Mouse (Mus musculus) gastrocnemius, postnatal 36 days (tissue): ENCODE measurements around the gene Rnf121. TPM values are rescaled to one million over a fixed set of nuclear protein-coding genes. Genes with fewer than 3 reads are reported as not detected.
A peak's percentile ranks its signal among the peaks of the same experiment; 100 is the strongest.
"Not testable (repeated sequence)": the region's sequence is repeated elsewhere in the genome, so short reads cannot be mapped to it uniquely, and the experiment has no call there.

Experiments
- DNase-seq, 2 experiments: peaks; one replicate each; pipeline ENCODE4 v3.0.0; 2022
- intact Hi-C: fragments of 180-260 bp; cut with DNase I; formaldehyde crosslinking; loops from one replicate; pipeline ENCODE4 v1.15.1; 2025
- total RNA-seq, 2 experiments: library from RNA; stranded (reverse); gene quantifications; 2 replicates each; pipeline ENCODE4 v1.2.3; 2021

Gene Rnf121
- total RNA-seq, 2 experiments from 2014 or later: 22.0 to 22.5 TPM

DNA sequence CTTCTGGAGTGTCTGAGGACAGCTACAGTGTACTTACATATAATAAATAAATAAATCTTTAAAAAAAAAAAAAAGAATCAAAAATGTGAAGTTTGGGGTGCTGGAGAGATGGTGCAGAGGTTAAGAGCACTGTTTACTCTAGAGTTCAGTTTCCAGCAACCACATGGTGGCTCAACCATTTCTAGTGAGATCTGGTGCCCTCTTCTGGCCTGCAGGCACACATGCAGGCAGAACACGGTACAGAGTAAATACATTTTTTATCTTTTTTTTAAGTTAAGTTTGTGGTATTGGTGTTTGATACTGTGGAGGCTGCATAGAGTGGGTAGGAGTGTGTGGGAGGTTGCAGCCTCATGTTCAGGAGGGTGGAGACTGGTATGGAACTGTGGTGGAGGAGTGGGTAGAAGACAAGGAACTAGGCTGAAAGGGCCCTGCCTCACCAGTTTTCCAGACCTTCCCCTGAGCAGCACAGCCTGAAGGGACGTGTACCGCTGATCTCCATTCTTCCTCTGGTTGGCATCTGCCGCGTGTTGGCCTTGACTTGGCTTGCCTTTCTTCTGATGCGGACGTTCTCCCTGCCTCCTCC is 11.5 kb upstream of the Rnf121 start:
- intact Hi-C loops: loop anchor here (5.0 kb wide), 2 partner anchors 75 to 160 kb away; no protein-coding TSS in a partner anchor
- DNase-seq: no peak

GRCm38 (mm10) chr7:102066363-102066762 is 1.1 kb upstream of the Rnf121 start:
- no peak for DNase-seq
- intact Hi-C loops: no loop called here

DNA sequence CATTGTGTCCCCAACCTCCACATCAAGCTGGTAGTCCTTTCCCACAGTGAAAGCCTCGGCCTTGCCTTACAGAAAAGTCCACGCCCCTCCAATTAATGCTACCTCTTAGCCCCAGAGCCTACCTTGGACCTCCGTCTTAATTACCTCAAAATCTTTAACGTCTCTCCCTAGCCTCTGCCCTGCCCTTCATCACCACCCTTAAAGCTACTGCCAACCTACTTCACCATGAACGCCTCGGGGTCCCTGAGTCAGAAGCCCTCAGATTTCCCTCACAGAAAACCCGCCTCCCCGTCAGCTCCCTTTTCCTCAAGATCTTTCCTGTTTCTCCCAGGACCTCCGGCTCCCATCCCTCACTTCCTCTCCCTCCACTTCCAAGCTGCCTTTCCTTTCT is 619 bp downstream of the Rnf121 start:
- no peak for DNase-seq
- intact Hi-C loops: no loop called here

- intact Hi-C loops: no loop called here
Observed at GRCm38 (mm10) chr7:102063891-102064290, 1.4 kb downstream of the Rnf121 start.

DNA sequence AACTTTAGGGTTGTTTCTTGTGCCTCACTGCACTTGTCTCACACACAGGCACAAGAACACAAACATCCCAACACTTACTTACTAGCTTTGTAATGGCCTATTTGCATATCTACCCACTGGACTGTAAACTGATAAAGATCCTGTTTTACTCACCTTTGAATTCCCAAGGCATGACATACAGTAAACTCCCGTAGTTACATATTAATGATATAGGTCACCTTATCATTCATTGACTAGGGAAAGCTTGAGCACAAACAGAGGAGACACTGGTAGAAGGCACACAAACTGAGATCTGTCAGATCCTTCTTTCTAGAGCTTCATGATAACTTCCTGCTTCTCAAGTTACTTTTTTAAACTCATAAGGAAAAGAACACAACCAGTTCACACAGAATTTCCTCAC is 3.1 kb downstream of the Rnf121 start:
- intact Hi-C loops: no loop called here
- DNase-seq: no peak

More at GRCm38 (mm10) chr7:102063891-102064290, 1.4 kb downstream of the Rnf121 start:
- DNase-seq: no peak

DNA sequence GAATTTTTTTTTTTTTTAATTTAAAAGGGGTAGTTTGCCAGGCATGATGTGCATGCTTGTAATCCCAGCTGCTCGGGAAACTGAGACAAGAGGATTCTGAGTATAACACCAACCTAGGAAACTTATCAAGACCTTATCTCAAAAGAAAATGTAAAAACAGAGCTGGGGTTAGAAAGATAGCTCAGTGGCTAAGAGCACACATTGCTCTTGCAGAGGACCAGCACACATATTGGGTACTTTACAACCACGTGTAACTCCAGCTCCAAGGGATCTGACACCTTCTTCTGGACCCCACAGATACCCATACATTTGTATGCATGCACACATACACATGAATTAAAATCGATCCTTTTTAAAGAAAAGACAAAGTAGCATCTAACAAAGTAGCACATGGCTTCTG is 3.9 kb downstream of the Rnf121 start:
- no peak for DNase-seq
- intact Hi-C loops: no loop called here

DNA sequence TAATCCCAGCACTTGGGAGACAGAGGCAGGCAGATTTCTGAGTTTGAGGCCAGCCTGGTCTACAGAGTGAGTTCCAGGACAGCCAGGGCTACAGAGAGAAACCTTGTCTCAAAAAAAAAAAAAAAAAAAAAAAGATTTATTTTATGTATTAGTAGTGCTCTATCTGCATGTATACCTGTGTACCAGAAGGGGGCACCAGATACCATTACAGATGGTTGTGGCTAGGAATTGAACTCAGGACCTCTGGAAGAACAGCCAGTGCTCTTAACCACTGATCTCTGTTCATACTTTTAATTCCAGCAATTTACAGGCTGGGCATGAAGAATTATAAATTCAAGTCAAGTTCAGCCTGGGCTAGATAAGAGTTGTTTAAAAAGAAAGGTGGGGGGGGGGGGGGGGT is 16.7 kb downstream of the Rnf121 start:
- DNase-seq, intact Hi-C loops: not testable (repeated sequence)

DNA sequence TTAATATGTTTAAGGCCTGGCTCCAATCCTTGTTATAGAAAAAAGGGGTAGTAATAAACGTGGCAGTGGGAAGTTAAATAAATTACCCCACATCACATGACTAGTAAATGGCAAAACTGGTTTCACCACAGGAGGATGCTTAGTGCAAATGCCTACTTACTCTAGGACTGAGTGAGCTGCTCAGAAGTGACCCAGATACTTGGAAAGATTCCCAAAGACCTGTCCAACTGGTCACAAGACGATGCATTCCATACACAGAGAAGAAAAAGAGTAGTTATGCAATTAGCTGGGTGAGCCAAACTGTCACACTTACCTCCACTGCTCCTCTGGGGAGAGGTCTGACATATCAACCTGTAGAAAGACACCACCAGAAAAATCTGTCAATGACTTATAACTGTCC is 23.0 kb downstream of the Rnf121 start:
- no peak for DNase-seq
- intact Hi-C loops: no loop called here

DNA sequence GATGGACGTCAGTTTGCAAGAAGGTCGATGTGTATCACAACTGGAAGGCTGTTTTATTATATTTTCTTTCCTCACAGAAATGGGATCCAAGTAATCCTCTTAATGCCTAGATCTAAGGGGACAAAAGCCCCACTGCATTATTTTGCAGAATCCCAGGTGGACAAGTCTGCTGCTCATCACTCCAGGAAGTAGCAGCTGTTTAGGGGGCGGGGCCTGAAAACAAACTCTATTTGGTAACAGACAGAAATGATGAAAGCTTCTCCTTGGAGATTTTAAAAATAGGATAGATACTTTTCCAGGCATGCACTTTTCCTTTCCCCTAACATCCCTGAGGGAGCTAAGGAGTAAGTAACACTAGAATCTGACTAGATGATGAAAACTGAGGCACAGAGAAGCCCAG is 28.0 kb downstream of the Rnf121 start:
- intact Hi-C loops: loop anchor here (5.0 kb wide), 1 partner anchor 40 kb away; no protein-coding TSS in a partner anchor
- DNase-seq: no peak

DNA sequence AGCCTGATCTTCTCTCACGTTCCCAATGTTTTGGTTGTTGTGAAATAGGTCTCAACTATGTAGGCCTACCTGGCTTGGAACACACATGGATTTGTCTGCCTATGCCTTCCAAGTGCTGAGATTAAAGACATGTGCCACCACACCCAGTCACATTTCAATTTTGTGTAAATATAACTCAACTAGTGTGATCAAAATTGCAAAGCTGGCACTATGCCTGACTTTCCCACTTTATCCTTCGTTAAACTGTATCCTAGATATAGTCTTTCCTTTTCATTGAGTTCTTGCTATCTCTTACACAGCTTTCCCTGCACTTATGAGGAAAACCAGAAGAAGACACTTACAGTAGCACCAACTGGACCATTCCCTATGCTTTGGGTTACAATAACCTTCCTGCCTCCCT is 29.7 kb downstream of the Rnf121 start:
- intact Hi-C loops: loop anchor here (5.0 kb wide), 1 partner anchor 38 kb away; no protein-coding TSS in a partner anchor
- DNase-seq: no peak

DNA sequence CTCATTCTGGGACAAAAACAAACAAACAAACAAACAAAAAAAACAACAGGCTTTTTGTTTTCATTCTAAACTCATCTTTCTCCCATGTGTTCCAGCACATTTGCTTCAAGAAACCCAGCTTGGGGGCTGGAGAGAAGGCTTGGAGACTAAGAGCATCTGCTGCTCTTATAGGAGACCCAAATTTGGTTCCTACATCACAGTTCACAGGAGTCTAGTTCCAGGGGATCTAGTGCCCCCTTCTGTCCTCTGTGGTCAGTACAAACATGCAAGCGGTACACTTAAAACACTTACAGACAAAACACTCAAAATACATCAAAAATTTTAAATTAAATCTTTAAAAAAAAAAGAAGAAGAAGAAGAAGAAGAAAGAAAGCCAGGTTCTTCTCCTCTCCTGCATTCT is 30.4 kb downstream of the Rnf121 start:
- intact Hi-C loops: loop anchor here (5.0 kb wide), 2 partner anchors 38 to 118 kb away; no protein-coding TSS in a partner anchor
- DNase-seq: no peak

GRCm38 (mm10) chr7:102025187-102026119 is 39.8 kb downstream of the Rnf121 start:
- no peak for DNase-seq
- intact Hi-C loops: no loop called here

DNA sequence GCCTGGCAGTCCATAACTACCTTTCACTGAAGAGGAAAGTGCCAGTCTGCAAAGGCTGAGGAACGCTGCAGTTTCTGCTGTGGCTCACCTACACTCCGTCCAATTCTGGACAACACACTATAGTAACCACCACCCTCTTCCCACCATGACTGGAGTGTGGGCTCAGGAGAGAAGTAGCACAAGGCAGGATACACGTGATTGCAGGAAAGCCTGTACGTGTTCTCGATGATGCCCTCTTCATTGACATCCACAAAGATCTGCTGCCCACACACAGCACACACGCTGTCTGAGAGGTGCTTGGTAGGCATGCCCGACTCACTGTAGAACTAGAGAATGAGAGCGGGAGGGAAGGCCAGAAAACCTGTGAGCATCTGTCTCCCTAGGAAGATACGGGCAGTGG is 41.4 kb downstream of the Rnf121 start:
- intact Hi-C loops: no loop called here
- DNase-seq: no peak

DNA sequence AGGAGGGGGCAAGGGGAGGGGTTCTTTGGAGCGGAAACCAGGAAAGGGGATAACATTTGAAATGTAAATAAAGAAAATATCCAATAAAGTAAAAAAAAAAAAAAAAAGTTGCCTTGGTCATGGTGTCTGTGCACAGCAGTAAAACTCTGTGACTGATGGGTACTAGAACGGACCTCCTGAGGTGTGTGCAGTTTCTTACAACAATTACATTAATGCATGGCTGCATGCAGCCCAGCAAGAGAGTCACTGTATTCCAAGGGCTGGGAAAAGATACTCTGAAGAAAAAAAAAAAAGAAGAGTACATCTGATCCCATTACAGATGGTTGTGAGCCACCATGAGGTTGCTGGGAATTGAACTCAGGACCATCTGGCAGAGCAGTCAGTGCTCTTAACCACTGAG is 44.3 kb downstream of the Rnf121 start:
- intact Hi-C loops: not testable (repeated sequence)

GRCm38 (mm10) chr7:102019362-102019761 is 45.9 kb downstream of the Rnf121 start:
- peak in 1 of 2 experiments; percentile 3 for DNase-seq
- intact Hi-C loops: no loop called here

More for the DNA sequence above, 44.3 kb downstream of the Rnf121 start:
- not testable (repeated sequence) for DNase-seq

GRCm38 (mm10) chr7:102018590-102018989 is 46.7 kb downstream of the Rnf121 start, which contains the start of gene Il18bp:
Gene Il18bp, minus strand, starts transcription at chr7:102018690.
- intact Hi-C loops: no loop called here

GRCm38 (mm10) chr7:102018034-102018433 is 47.2 kb downstream of the Rnf121 start:
- DNase-seq: no peak
- intact Hi-C loops: no loop called here

More at GRCm38 (mm10) chr7:102018590-102018989, 46.7 kb downstream of the Rnf121 start, which contains the start of gene Il18bp:
- no peak for DNase-seq

GRCm38 (mm10) chr7:102017452-102017851 is 47.8 kb downstream of the Rnf121 start:
- DNase-seq: no peak

DNA sequence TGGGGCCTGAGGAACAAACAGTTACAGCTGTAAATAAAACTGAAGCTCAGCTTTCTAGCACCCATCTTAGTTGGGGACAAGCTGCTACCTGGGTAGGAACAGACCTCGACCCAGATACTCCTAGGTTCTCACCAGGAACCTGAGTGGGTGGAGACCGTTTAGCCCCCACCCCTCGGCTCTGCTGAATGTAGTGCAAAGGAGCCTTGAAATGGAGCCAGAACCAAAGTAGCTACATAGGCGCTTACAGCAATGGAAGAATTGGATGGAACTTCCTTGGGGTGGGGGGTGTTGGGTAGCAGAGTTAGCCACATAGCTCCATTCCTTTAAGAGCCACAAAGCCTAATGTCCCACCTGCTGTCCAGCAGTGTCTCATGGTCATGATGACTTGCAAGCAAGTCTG is 48.3 kb downstream of the Rnf121 start:
- DNase-seq: no peak
- intact Hi-C loops: no loop called here

More at GRCm38 (mm10) chr7:102017452-102017851, 47.8 kb downstream of the Rnf121 start:
- intact Hi-C loops: no loop called here

DNA sequence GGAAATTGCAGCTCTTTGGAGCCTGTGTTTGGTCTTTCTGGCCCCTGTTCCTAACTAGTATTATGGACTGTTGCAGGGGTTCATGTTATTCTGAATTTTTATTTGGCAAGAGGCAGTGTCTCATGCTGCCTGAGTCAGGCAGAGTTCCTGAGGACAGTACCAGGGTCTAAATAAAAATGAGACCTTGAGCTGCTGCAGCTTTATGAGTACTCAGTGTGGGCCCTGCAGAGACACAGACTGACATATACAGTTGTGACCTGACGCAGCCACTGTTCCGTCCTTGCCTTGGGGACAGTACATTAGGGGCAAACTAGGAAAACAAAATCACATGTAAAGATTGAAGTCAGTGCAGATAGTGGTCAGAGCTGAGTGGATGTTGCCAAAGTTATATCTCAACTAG is 50.3 kb downstream of the Rnf121 start:
- intact Hi-C loops: no loop called here
- no peak for DNase-seq

DNA sequence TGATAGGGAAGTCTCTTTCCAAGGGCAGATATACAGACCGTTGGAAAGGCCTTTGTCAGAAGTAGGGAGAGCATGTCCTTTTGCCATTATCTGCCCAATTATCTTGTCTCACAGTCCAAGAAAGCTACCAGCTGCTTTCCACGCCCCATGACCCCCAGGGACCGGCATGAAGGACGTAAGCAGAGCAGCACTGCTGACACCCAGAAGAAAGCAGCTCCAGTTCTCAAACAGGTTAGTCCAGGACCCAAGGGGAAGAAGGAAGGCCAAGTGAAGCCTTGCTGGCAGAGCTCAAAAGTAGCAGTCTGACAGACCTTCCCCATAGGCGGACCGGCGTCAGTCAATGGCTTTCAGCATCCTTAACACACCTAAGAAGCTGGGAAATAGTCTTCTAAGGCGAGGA is 51.9 kb downstream of the Rnf121 start:
- intact Hi-C loops: no loop called here
- no peak for DNase-seq
